Mouse (Mus musculus) erythroblast, embryonic 14.5 days (primary cell): Measurements from ENCODE around the gene Cox5a.

ENCODE experiments used
- GATA1 ChIP-seq: IDR thresholded peaks from 2 replicates; pipeline ENCODE4 v1.6.1; 2012; ENCODE audit warnings: low read length, inconsistent platforms, mixed read lengths
- TAL1 ChIP-seq: IDR thresholded peaks from 3 replicates; pipeline ENCODE4 v1.6.1; 2012; ENCODE audit warnings: low read length, inconsistent platforms, mixed read lengths

DNA sequence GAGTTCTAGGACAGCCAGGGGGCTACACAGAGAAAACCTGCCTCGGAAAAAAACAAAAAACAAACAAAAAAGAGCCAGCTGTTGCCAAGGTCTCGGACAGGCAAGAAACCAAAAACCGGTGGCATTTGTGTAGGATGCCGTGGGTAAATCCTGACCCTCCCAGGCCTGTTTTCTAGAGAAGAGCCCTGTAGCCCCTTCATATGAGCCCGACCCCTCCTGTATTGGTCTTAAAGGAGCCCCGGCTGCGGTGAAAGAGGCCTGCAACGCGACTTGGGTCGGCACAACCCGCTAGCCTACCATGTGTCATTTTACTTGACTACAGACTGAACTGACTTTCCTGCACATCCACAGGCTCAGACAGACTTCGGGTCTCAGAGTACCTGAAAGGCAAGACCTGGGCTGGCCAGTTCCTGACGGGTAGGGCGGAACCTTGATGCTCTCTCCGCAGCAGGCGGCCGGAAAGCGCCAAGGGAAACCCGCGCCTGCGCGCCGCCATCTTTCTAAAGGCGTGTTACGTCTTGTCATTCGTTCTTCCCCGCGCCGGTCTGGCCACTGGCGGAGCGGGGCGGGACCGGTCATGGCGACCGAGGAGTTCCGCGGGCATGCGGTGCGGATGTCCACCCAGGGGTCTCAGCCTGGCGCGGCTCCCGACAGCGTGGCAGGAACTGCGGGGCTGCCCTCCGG, 16.1 kb downstream of the Cox5a start, which contains the start of gene Fam219b:
- TF ChIP-seq TAL1: no peak
- no peak for TF ChIP-seq GATA1
